Mouse (Mus musculus) E14TG2a.4 (cell line): ENCODE measurements at regions not wholly inside any gene's neighbourhood (a gene's known extent, or its start where the extent isn't known, plus 50 kb on each side); places are given as distances from the start of the nearest gene placed in this dataset.

Experiments used
- CTCF ChIP-seq: conservative IDR thresholded peaks from 2 replicates; pipeline ENCODE4 v1.5.1; 2014; ENCODE audit warnings: low read length
- POU5F1 ChIP-seq: IDR thresholded peaks from 2 replicates; pipeline ENCODE4 v1.6.1; 2014; ENCODE audit warnings: low read length, borderline replicate concordance

DNA sequence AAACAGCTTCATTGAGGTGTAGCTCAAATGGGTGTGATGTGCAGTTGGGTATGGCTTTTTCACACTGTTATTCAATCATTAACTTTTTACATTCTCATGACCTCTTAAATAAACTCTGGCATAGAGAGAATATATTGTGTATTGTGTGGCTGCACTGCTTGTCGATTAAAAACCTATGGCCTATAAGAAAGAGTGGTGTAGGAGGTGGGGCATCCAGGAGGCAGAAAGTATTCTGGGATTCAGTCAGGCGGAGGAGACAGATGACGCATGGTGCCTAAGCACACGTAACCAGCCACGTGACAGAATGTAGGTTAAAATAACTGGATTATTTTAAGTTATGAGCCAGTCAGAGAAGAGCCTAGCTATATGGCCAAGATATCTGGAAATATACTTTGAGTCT, 78.2 kb upstream of the Slc16a7 start:
- TF ChIP-seq CTCF (no peak), POU5F1 (no peak)
